Mouse (Mus musculus) heart, postnatal 25 days (tissue): ENCODE results near the gene Pigm. TPM values are rescaled to one million over a fixed set of nuclear protein-coding genes. Genes with fewer than 3 reads are reported as not detected.

ENCODE experiments used
- DNase-seq: peaks from one replicate; pipeline ENCODE4 v3.0.0; 2022; ENCODE audit warnings: low spot score
- intact Hi-C: fragments of 180-260 bp; cut with DNase I; formaldehyde crosslinking; loops from one replicate; pipeline ENCODE4 v1.15.1; 2025
- total RNA-seq, 2 experiments: library from RNA; stranded (reverse); gene quantifications; 2 replicates each; pipeline ENCODE4 v1.2.3; 2021

Pigm gene
- total RNA-seq, 2 experiments from 2014 or later, result 4.4 to 4.5 TPM

GRCm38 (mm10) chr1:172408996-172409395, 32.6 kb downstream of the Pigm start:
- intact Hi-C loops, result loop anchor here (2.0 kb wide), 1 partner anchor 990 kb away; no protein-coding TSS in a partner anchor
- no peak for DNase-seq

- intact Hi-C loops, result loop anchor here (2.0 kb wide), 1 partner anchor 989 kb away; no protein-coding TSS in a partner anchor
- no peak for DNase-seq
Measured at GRCm38 (mm10) chr1:172409431-172409830, 33.1 kb downstream of the Pigm start.

- intact Hi-C loops, result loop anchor here (1.0 to 5.0 kb wide), 2 partner anchors 222 to 966 kb away; no protein-coding TSS in a partner anchor
- peak; percentile 23 for DNase-seq
Measured at GRCm38 (mm10) chr1:172410806-172411205, 34.5 kb downstream of the Pigm start.

- peak; percentile 26 for DNase-seq
- intact Hi-C loops, result loop anchor here (1.0 to 5.0 kb wide), 2 partner anchors 78 to 965 kb away; no protein-coding TSS in a partner anchor
Measured at GRCm38 (mm10) chr1:172412204-172412603, 35.9 kb downstream of the Pigm start.

GRCm38 (mm10) chr1:172413491-172414230, 37.3 kb downstream of the Pigm start:
- intact Hi-C loops, result loop anchor here (5.0 kb wide), 1 partner anchor 964 kb away; no protein-coding TSS in a partner anchor
- no peak for DNase-seq

- intact Hi-C loops, result loop anchor here (5.0 kb wide), 1 partner anchor 963 kb away; no protein-coding TSS in a partner anchor
- no peak for DNase-seq
Measured at GRCm38 (mm10) chr1:172414231-172414585, 37.9 kb downstream of the Pigm start.

GRCm38 (mm10) chr1:172415061-172415460, 38.7 kb downstream of the Pigm start:
- intact Hi-C loops, result no loop called here
- no peak for DNase-seq

- intact Hi-C loops, result no loop called here
- DNase-seq, result no peak
Measured at GRCm38 (mm10) chr1:172418173-172418572, 41.8 kb downstream of the Pigm start.

GRCm38 (mm10) chr1:172418642-172419041, 42.3 kb downstream of the Pigm start:
- DNase-seq, result no peak
- intact Hi-C loops, result no loop called here

GRCm38 (mm10) chr1:172420181-172420580, 43.8 kb downstream of the Pigm start:
- intact Hi-C loops, result loop anchor here (5.0 kb wide), 1 partner anchor 37 kb away; no protein-coding TSS in a partner anchor
- no peak for DNase-seq

- intact Hi-C loops, result loop anchor here (5.0 kb wide), 1 partner anchor 34 kb away; no protein-coding TSS in a partner anchor
Measured at GRCm38 (mm10) chr1:172423393-172423792, 47.0 kb downstream of the Pigm start.

GRCm38 (mm10) chr1:172426419-172426818, 50.1 kb downstream of the Pigm start:
- intact Hi-C loops, result no loop called here
- DNase-seq, result no peak

More at GRCm38 (mm10) chr1:172423393-172423792, 47.0 kb downstream of the Pigm start:
- DNase-seq, result no peak

GRCm38 (mm10) chr1:172427841-172428240, 51.5 kb downstream of the Pigm start:
- intact Hi-C loops, result no loop called here
- no peak for DNase-seq

GRCm38 (mm10) chr1:172428614-172429013, 52.3 kb downstream of the Pigm start:
- intact Hi-C loops, result no loop called here
- DNase-seq, result no peak

- intact Hi-C loops, result no loop called here
- DNase-seq, result no peak
Measured at GRCm38 (mm10) chr1:172430731-172431220, 54.4 kb downstream of the Pigm start.

GRCm38 (mm10) chr1:172431836-172432586, 55.7 kb downstream of the Pigm start:
- intact Hi-C loops, result no loop called here
- DNase-seq, result peak; percentile 59

- intact Hi-C loops, result no loop called here
Measured at GRCm38 (mm10) chr1:172432587-172432955, 56.2 kb downstream of the Pigm start.

GRCm38 (mm10) chr1:172433012-172433850, 56.9 kb downstream of the Pigm start:
- intact Hi-C loops, result no loop called here
- DNase-seq, result no peak

More at GRCm38 (mm10) chr1:172432587-172432955, 56.2 kb downstream of the Pigm start:
- no peak for DNase-seq
